In the genomic region with DNA sequence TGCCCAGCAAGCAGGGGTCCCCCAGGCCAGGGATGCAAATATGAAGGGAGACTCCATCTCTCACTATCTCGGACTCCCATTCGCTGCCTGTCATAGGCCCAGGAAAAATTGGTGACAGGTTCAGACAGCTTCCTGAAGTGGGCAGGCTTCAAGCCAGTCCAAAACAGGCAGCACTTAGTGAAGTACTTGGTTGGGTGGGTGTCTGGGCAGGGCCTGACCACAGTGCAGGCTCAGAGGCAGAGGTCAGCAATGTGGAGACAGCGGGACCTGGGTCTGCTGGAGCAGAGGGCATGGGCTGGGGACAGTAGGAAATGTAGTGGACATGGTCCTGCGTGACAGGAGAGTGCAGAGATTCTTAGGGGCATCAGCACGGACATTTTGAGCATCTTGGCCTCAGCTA, we compare ENCODE assay signal across 9 mouse cellular contexts. TPM values are rescaled to one million over a fixed set of nuclear protein-coding genes. Genes with fewer than 3 reads are reported as not detected.
DNase-seq lines count a peak whose midpoint lies in the region; ATAC-seq and TF ChIP-seq lines count a peak whose summit lies in the region.
"Had no signal": no experiment of that assay in that cellular context is flagged by ENCODE, and none has a peak within 500 bp of the region (broad histone marks: within the 10 kb centered on the region; RNA-seq: fewer than 3 reads in every experiment).

No protein-coding gene starts in this region.

- H3K9ac ChIP-seq in heart, embryonic 16.5 days (ENCODE audit: low read length), result peak overlapping the region; percentile 88
- H3K9ac ChIP-seq in liver, postnatal 0 days (replicated peaks), result peak overlapping the region; percentile 76
- H3K9ac ChIP-seq in stomach, embryonic 16.5 days (ENCODE audit: low read length), result peak overlapping the region; percentile 96

- ATAC-seq in megakaryocyte, adult 5-6 weeks (ENCODE audit: poor library complexity, severe bottlenecking), result no peak
- ATAC-seq in heart, embryonic 16.5 days (replicated peaks; ENCODE audit: extremely low read depth, insufficient read depth, low FRiP score), result no peak
- ATAC-seq in liver, postnatal 0 days, result no peak
- ATAC-seq in stomach, embryonic 16.5 days (ENCODE audit: insufficient read depth, low FRiP score), result no peak
- no peak for ATAC-seq in CD4-positive, CD25-positive, alpha-beta regulatory T cell, adult 4 months

- no peak for TF ChIP-seq EP300 in liver, postnatal 0 days (IDR thresholded peaks at IDR 0.05; ENCODE audit: low read depth)

- peaks cover 70% of the 10 kb centered on the region for H3K4me1 ChIP-seq in megakaryocyte, embryonic 14.5 days
- H3K4me1 ChIP-seq in heart, embryonic 16.5 days (ENCODE audit: control insufficient read depth, insufficient read depth, low read length), result peaks cover 21% of the 10 kb centered on the region
- H3K4me1 ChIP-seq in liver, postnatal 0 days (ENCODE audit: insufficient read depth), result peaks cover 44% of the 10 kb centered on the region
- H3K4me1 ChIP-seq in stomach, embryonic 16.5 days (ENCODE audit: control insufficient read depth, insufficient read depth, low read length), result peaks cover 46% of the 10 kb centered on the region

- no peaks in the 10 kb centered on the region for H3K27me3 ChIP-seq in megakaryocyte, embryonic 14.5 days (replicated peaks)
- H3K27me3 ChIP-seq in heart, embryonic 16.5 days (ENCODE audit: control insufficient read depth, insufficient read depth, low read length), result no peaks in the 10 kb centered on the region
- no peaks in the 10 kb centered on the region for H3K27me3 ChIP-seq in liver, postnatal 0 days (ENCODE audit: insufficient read depth, low read length)
- no peaks in the 10 kb centered on the region for H3K27me3 ChIP-seq in stomach, embryonic 16.5 days (ENCODE audit: control insufficient read depth, insufficient read depth, low read length)

- H3K4me3 ChIP-seq in megakaryocyte, embryonic 14.5 days (replicated peaks), result peak overlapping the region; percentile 97
- H3K4me3 ChIP-seq in heart, embryonic 16.5 days (ENCODE audit: low read length), result peak overlapping the region; percentile 77
- H3K4me3 ChIP-seq in liver, postnatal 0 days (ENCODE audit: low read depth, low read length), result peak overlapping the region; percentile 91
- peak overlapping the region; percentile 98 for H3K4me3 ChIP-seq in stomach, embryonic 16.5 days (replicated peaks; ENCODE audit: low read length)

- H3K27ac ChIP-seq in heart, embryonic 16.5 days (ENCODE audit: low read length), result peak overlapping the region; percentile 94
- peak overlapping the region; percentile 97 for H3K27ac ChIP-seq in liver, postnatal 0 days (ENCODE audit: low read depth)
- peak overlapping the region; percentile 79 for H3K27ac ChIP-seq in stomach, embryonic 16.5 days (ENCODE audit: low read length)

- TF ChIP-seq CTCF in liver, postnatal 0 days (IDR thresholded peaks at IDR 0.05; ENCODE audit: low read depth), result no peak

- H3K9me3 ChIP-seq in megakaryocyte, embryonic 14.5 days, result no peaks in the 10 kb centered on the region
- H3K9me3 ChIP-seq in heart, embryonic 16.5 days (replicated peaks; ENCODE audit: control insufficient read depth, low read length), result no peaks in the 10 kb centered on the region
- H3K9me3 ChIP-seq in liver, postnatal 0 days (ENCODE audit: low read length), result no peaks in the 10 kb centered on the region
- H3K9me3 ChIP-seq in stomach, embryonic 16.5 days (replicated peaks; ENCODE audit: control insufficient read depth, low read length), result no peaks in the 10 kb centered on the region

- H3K4me2 ChIP-seq in heart, embryonic 16.5 days (ENCODE audit: low read depth, low read length), result peak overlapping the region; percentile 99
- H3K4me2 ChIP-seq in liver, postnatal 0 days (ENCODE audit: low read depth, low read length), result peak overlapping the region; percentile 100
- peak overlapping the region; percentile 99 for H3K4me2 ChIP-seq in stomach, embryonic 16.5 days (ENCODE audit: low read depth, low read length)

- 45% methylated on average over 5 of the region's 5 CpGs for WGBS in heart, embryonic 16.5 days
- 43% methylated on average over 5 of the region's 5 CpGs for WGBS in liver, postnatal 0 days (ENCODE audit: insufficient replicate concordance)
- 61% methylated on average over 5 of the region's 5 CpGs for WGBS in stomach, embryonic 16.5 days

- no peak for DNase-seq in liver, postnatal 0 days
- DNase-seq in ovary, adult 18-20 months (ENCODE audit: low spot score), result no peak
- DNase-seq in layer of hippocampus, adult 8-10 months (ENCODE audit: low spot score in 2 of 2), result no peak

- H3K36me3 ChIP-seq in megakaryocyte, embryonic 14.5 days (replicated peaks; ENCODE audit: low read length), result peaks cover 69% of the 10 kb centered on the region
- H3K36me3 ChIP-seq in heart, embryonic 16.5 days (ENCODE audit: control insufficient read depth, insufficient read depth), result peaks cover 17% of the 10 kb centered on the region
- H3K36me3 ChIP-seq in liver, postnatal 0 days (replicated peaks; ENCODE audit: insufficient read depth, low read length), result peaks cover 23% of the 10 kb centered on the region
- H3K36me3 ChIP-seq in stomach, embryonic 16.5 days (ENCODE audit: control insufficient read depth, insufficient read depth, low read length), result 0 out of 2 replicates have a peak, but pooled peaks cover 6% of the 10 kb centered on the region

RNA-seq across cellular contexts. Expression of a gene that starts 2.9 kb away (rescaled TPM):
- polyA plus RNA-seq in megakaryocyte, embryonic 14.5 days (2012; ENCODE audit: insufficient read depth, low replicate concordance), result 161 and 607 TPM in 2 replicates
- total RNA-seq in megakaryocyte, adult 5-6 weeks (2015), result 25.9 and 33.1 TPM in 2 replicates
- total RNA-seq in megakaryocyte, adult 5-6 weeks (2017), result 19.3 and 19.6 TPM in 2 replicates
- polyA plus RNA-seq in heart, embryonic 16.5 days (2015; fragmentation: Nextera tagmentation; extraction: Ambion mirVana), result 11.5 and 13.4 TPM in 2 replicates
- polyA plus RNA-seq in liver, postnatal 0 days (2015; fragmentation: Nextera tagmentation; extraction: Ambion mirVana), result 5.2 and 5.6 TPM in 2 replicates
- polyA plus RNA-seq in stomach, embryonic 16.5 days (2015; fragmentation: Nextera tagmentation; extraction: Ambion mirVana), result 17.2 and 17.4 TPM in 2 replicates
- total RNA-seq in layer of hippocampus, adult 8-10 months (2022), result 10 to 100 TPM; 74.5 to 80.9 (median 77.0) TPM
- polyA plus RNA-seq in CD4-positive, CD25-positive, alpha-beta regulatory T cell, adult 4 months (2017; shearing (Covaris generic)), result 10 to 100 TPM; 21.6 to 23.9 TPM

RNA-seq across cellular contexts. Expression of a gene that starts 3.1 kb away (rescaled TPM):
- polyA plus RNA-seq in megakaryocyte, embryonic 14.5 days (2012; ENCODE audit: insufficient read depth, low replicate concordance), result 156 and 158 TPM in 2 replicates
- 30.3 and 35.3 TPM in 2 replicates for total RNA-seq in megakaryocyte, adult 5-6 weeks (2015)
- 39.8 and 50.8 TPM in 2 replicates for total RNA-seq in megakaryocyte, adult 5-6 weeks (2017)
- polyA plus RNA-seq in heart, embryonic 16.5 days (2015; fragmentation: Nextera tagmentation; extraction: Ambion mirVana), result 24.4 and 26.8 TPM in 2 replicates
- 10.4 and 12.5 TPM in 2 replicates for polyA plus RNA-seq in liver, postnatal 0 days (2015; fragmentation: Nextera tagmentation; extraction: Ambion mirVana)
- polyA plus RNA-seq in stomach, embryonic 16.5 days (2015; fragmentation: Nextera tagmentation; extraction: Ambion mirVana), result 20.0 and 20.2 TPM in 2 replicates
- total RNA-seq in layer of hippocampus, adult 8-10 months (2022), result 10 to 100 TPM; 16.9 to 21.3 (median 18.7) TPM
- polyA plus RNA-seq in CD4-positive, CD25-positive, alpha-beta regulatory T cell, adult 4 months (2017; shearing (Covaris generic)), result 1 to 10 TPM; 6.3 to 8.4 TPM

RNA-seq across cellular contexts. Expression of a gene that starts 12.6 kb away (rescaled TPM):
- not detected in 2 replicates for polyA plus RNA-seq in megakaryocyte, embryonic 14.5 days (2012; ENCODE audit: insufficient read depth, low replicate concordance)
- not detected in 2 replicates for total RNA-seq in megakaryocyte, adult 5-6 weeks (2015)
- total RNA-seq in megakaryocyte, adult 5-6 weeks (2017), result not detected in 2 replicates
- 0.18 and 0.24 TPM in 2 replicates for polyA plus RNA-seq in heart, embryonic 16.5 days (2015; fragmentation: Nextera tagmentation; extraction: Ambion mirVana)
- polyA plus RNA-seq in liver, postnatal 0 days (2015; fragmentation: Nextera tagmentation; extraction: Ambion mirVana), result 0.17 and 0.18 TPM in 2 replicates
- polyA plus RNA-seq in stomach, embryonic 16.5 days (2015; fragmentation: Nextera tagmentation; extraction: Ambion mirVana), result 2.0 and 2.2 TPM in 2 replicates
- total RNA-seq in layer of hippocampus, adult 8-10 months (2022), result under 1 TPM in 1 of 4 experiments, not detected in 3; 0.43 TPM
- 1 to 10 TPM; 1.9 to 2.4 TPM for polyA plus RNA-seq in CD4-positive, CD25-positive, alpha-beta regulatory T cell, adult 4 months (2017; shearing (Covaris generic))
- total RNA-seq: heart, postnatal 10 days had no signal

RNA-seq across cellular contexts. Expression of a gene that starts 28.1 kb away (rescaled TPM):
- polyA plus RNA-seq in megakaryocyte, embryonic 14.5 days (2012; ENCODE audit: insufficient read depth, low replicate concordance), result 116 and 134 TPM in 2 replicates
- total RNA-seq in megakaryocyte, adult 5-6 weeks (2015), result 50.8 and 65.8 TPM in 2 replicates
- 50.1 and 78.7 TPM in 2 replicates for total RNA-seq in megakaryocyte, adult 5-6 weeks (2017)
- 23.5 and 24.9 TPM in 2 replicates for polyA plus RNA-seq in heart, embryonic 16.5 days (2015; fragmentation: Nextera tagmentation; extraction: Ambion mirVana)
- polyA plus RNA-seq in liver, postnatal 0 days (2015; fragmentation: Nextera tagmentation; extraction: Ambion mirVana), result 14.1 and 15.3 TPM in 2 replicates
- 17.3 and 18.1 TPM in 2 replicates for polyA plus RNA-seq in stomach, embryonic 16.5 days (2015; fragmentation: Nextera tagmentation; extraction: Ambion mirVana)
- 10 to 100 TPM; 16.2 to 20.4 (median 19.4) TPM for total RNA-seq in layer of hippocampus, adult 8-10 months (2022)
- polyA plus RNA-seq in CD4-positive, CD25-positive, alpha-beta regulatory T cell, adult 4 months (2017; shearing (Covaris generic)), result 10 to 100 TPM; 19.0 to 25.6 TPM

RNA-seq across cellular contexts. Expression of a gene that starts 34.5 kb away (rescaled TPM):
- 203 and 207 TPM in 2 replicates for polyA plus RNA-seq in megakaryocyte, embryonic 14.5 days (2012; ENCODE audit: insufficient read depth, low replicate concordance)
- 30.8 and 31.0 TPM in 2 replicates for total RNA-seq in megakaryocyte, adult 5-6 weeks (2015)
- 118 and 119 TPM in 2 replicates for total RNA-seq in megakaryocyte, adult 5-6 weeks (2017)
- 92.3 and 97.5 TPM in 2 replicates for polyA plus RNA-seq in heart, embryonic 16.5 days (2015; fragmentation: Nextera tagmentation; extraction: Ambion mirVana)
- polyA plus RNA-seq in liver, postnatal 0 days (2015; fragmentation: Nextera tagmentation; extraction: Ambion mirVana), result 38.5 and 42.5 TPM in 2 replicates
- 51.2 and 63.2 TPM in 2 replicates for polyA plus RNA-seq in stomach, embryonic 16.5 days (2015; fragmentation: Nextera tagmentation; extraction: Ambion mirVana)
- total RNA-seq in layer of hippocampus, adult 8-10 months (2022), result 10 to 100 TPM; 12.4 to 17.8 (median 16.4) TPM
- polyA plus RNA-seq in CD4-positive, CD25-positive, alpha-beta regulatory T cell, adult 4 months (2017; shearing (Covaris generic)), result 10 to 100 TPM; 14.4 to 20.7 TPM
